Mouse (Mus musculus) lung, adult 2 months (tissue): Measurements from ENCODE around the gene Klhl33.

Source experiments
- CTCF ChIP-seq: fragments of 200-500 bp; IDR thresholded peaks from 2 replicates; pipeline ENCODE4 v1.5.1; 2011; ENCODE audit warnings: mild to moderate bottlenecking, low read length, control low read depth; ENCODE audit not compliant: insufficient read depth
- POLR2A ChIP-seq: fragments of 200-500 bp; IDR thresholded peaks from 2 replicates; pipeline ENCODE4 v1.6.1; 2011; ENCODE audit warnings: low read depth, mild to moderate bottlenecking, control low read depth, low read length, borderline replicate concordance; ENCODE audit errors: extremely low read depth

- TF ChIP-seq CTCF (no peak), POLR2A (no peak)
These were observed 1.9 kb downstream of the Klhl33 start for GRCm38 (mm10) chr14:50895407-50895806.
